Mouse (Mus musculus) MEL (cell line): ENCODE data around the gene Tmem108. TPM values are rescaled to one million over a fixed set of nuclear protein-coding genes. Genes with fewer than 3 reads are reported as not detected.

Experiments
- DNase-seq: peaks from one replicate; pipeline ENCODE4 v3.0.0; 2011; ENCODE audit warnings: low read depth, low spot score
- H3K27ac ChIP-seq: 2 replicates; pipeline ENCODE4 v1.5.1; 2012; ENCODE audit warnings: low read depth, mild to moderate bottlenecking, control low read depth, low read length, moderate library complexity; ENCODE audit not compliant: control insufficient read depth
- H3K27me3 ChIP-seq, 2 experiments: fragments of 150-350 bp in 1 of 2; sonication (generic) in 1 of 2; 2 replicates each; pipeline ENCODE4 v1.6.1; 2012; ENCODE audit warnings: low read length in 2 of 2, mild to moderate bottlenecking in 2 of 2, improper control_type of control experiment in 1 of 2, moderate library complexity in 1 of 2; ENCODE audit not compliant: insufficient read depth in 2 of 2, control insufficient read depth in 1 of 2
- H3K36me3 ChIP-seq, 2 experiments: 2 replicates each; pipeline ENCODE4 v1.6.1; 2012 to 2014; ENCODE audit warnings: low read length in 2 of 2, improper control_type of control experiment in 1 of 2, inconsistent platforms in 1 of 2, mild to moderate bottlenecking in 1 of 2; ENCODE audit not compliant: insufficient read depth in 2 of 2, control insufficient read depth in 1 of 2
- H3K4me1 ChIP-seq, 2 experiments: fragments of 150-350 bp in 1 of 2; sonication (generic) in 1 of 2; 2 replicates each; pipeline ENCODE4 v1.6.1; 2012; ENCODE audit warnings: low read length in 2 of 2, improper control_type of control experiment in 1 of 2, mild to moderate bottlenecking in 1 of 2; ENCODE audit not compliant: insufficient read depth in 2 of 2, control insufficient read depth in 1 of 2
- H3K4me3 ChIP-seq, 2 experiments: fragments of 150-350 bp in 1 of 2; sonication (generic) in 1 of 2; 2 replicates each; pipeline ENCODE4 v1.5.1; 2012; ENCODE audit warnings: low read depth in 2 of 2, low read length in 2 of 2, mild to moderate bottlenecking in 2 of 2, moderate library complexity in 2 of 2, control low read depth in 1 of 2, improper control_type of control experiment in 1 of 2; ENCODE audit not compliant: control insufficient read depth in 1 of 2, insufficient read depth in 1 of 2
- H3K79me2 ChIP-seq: 2 replicates; pipeline ENCODE4 v1.6.1; 2012; ENCODE audit warnings: mild to moderate bottlenecking, low read length, moderate library complexity; ENCODE audit not compliant: control insufficient read depth, poor library complexity, insufficient read depth
- H3K9ac ChIP-seq: 2 replicates; pipeline ENCODE4 v1.6.1; 2012; ENCODE audit warnings: low read depth, mild to moderate bottlenecking, control low read depth, low read length, moderate library complexity; ENCODE audit not compliant: control insufficient read depth, poor library complexity, severe bottlenecking
- H3K9me3 ChIP-seq: fragments of 150-350 bp; sonication (generic); replicated peaks from 2 replicates; pipeline ENCODE4 v1.6.1; 2012; ENCODE audit warnings: mild to moderate bottlenecking, low read length, improper control_type of control experiment, moderate library complexity; ENCODE audit not compliant: insufficient read depth
- CHD1 ChIP-seq: IDR thresholded peaks from 2 replicates; pipeline ENCODE4 v1.6.1; 2012; ENCODE audit warnings: low read depth, mild to moderate bottlenecking, inconsistent platforms, low read length, improper control_type of control experiment
- CHD2 ChIP-seq: IDR thresholded peaks from 2 replicates; pipeline ENCODE4 v1.6.1; 2011; ENCODE audit warnings: low read length, improper control_type of control experiment
- CTCF ChIP-seq, 3 experiments: IDR thresholded peaks in 2 of 3; conservative IDR thresholded peaks in 1 of 3; 2 replicates each; pipeline ENCODE4 v1.5.1; 2011 to 2012; ENCODE audit warnings: low read length in 3 of 3, low read depth in 2 of 3, mild to moderate bottlenecking in 2 of 3, improper control_type of control experiment in 1 of 3, inconsistent platforms in 1 of 3, mixed read lengths in 1 of 3, moderate library complexity in 1 of 3; ENCODE audit not compliant: control insufficient read depth in 1 of 3, insufficient read depth in 1 of 3, poor library complexity in 1 of 3, severe bottlenecking in 1 of 3
- E2F4 ChIP-seq: IDR thresholded peaks from 2 replicates; pipeline ENCODE4 v1.6.1; 2011; ENCODE audit warnings: low read depth, low read length, improper control_type of control experiment, borderline replicate concordance
- ELF1 ChIP-seq: IDR thresholded peaks from 2 replicates; pipeline ENCODE4 v1.6.1; 2014; ENCODE audit warnings: low read depth, mild to moderate bottlenecking, inconsistent platforms, low read length, improper control_type of control experiment, moderate library complexity
- ETS1 ChIP-seq: IDR thresholded peaks from 2 replicates; pipeline ENCODE4 v1.6.1; 2012; ENCODE audit warnings: low read depth, mild to moderate bottlenecking, inconsistent platforms, low read length, improper control_type of control experiment, moderate library complexity
- GABPA ChIP-seq: IDR thresholded peaks from 2 replicates; pipeline ENCODE4 v1.6.1; 2012; ENCODE audit warnings: low read depth, mild to moderate bottlenecking, inconsistent platforms, low read length, improper control_type of control experiment, moderate library complexity
- HCFC1 ChIP-seq: IDR thresholded peaks from 2 replicates; pipeline ENCODE4 v1.6.1; 2012; ENCODE audit warnings: low read depth, mild to moderate bottlenecking, inconsistent platforms, low read length, improper control_type of control experiment, moderate library complexity
- JUND ChIP-seq: IDR thresholded peaks from 2 replicates; pipeline ENCODE4 v1.6.1; 2011; ENCODE audit warnings: low read depth, mild to moderate bottlenecking, improper control_type of control experiment, low read length
- MAFK ChIP-seq: IDR thresholded peaks from 2 replicates; pipeline ENCODE4 v1.6.1; 2011; ENCODE audit warnings: low read depth, mild to moderate bottlenecking, low read length, improper control_type of control experiment, borderline replicate concordance
- MAX ChIP-seq: IDR thresholded peaks from 2 replicates; pipeline ENCODE4 v1.6.1; 2011; ENCODE audit warnings: low read length, improper control_type of control experiment
- MXI1 ChIP-seq: IDR thresholded peaks from 2 replicates; pipeline ENCODE4 v1.6.1; 2011; ENCODE audit warnings: mild to moderate bottlenecking, low read depth, low read length, improper control_type of control experiment
- MYC ChIP-seq: IDR thresholded peaks from 2 replicates; pipeline ENCODE4 v1.6.1; 2011; ENCODE audit warnings: low read depth, mild to moderate bottlenecking, low read length, improper control_type of control experiment, moderate library complexity
- NRF1 ChIP-seq: IDR thresholded peaks from 2 replicates; pipeline ENCODE4 v1.6.1; 2014; ENCODE audit warnings: low read depth, mild to moderate bottlenecking, inconsistent platforms, low read length, improper control_type of control experiment, moderate library complexity; ENCODE audit not compliant: poor library complexity, insufficient read depth, severe bottlenecking
- POLR2A ChIP-seq, 2 experiments: IDR thresholded peaks; 2 replicates each; pipeline ENCODE4 v1.6.1; 2011 to 2012; ENCODE audit warnings: low read length in 2 of 2, mild to moderate bottlenecking in 2 of 2, control low read depth in 1 of 2, improper control_type of control experiment in 1 of 2, low read depth in 1 of 2, moderate library complexity in 1 of 2; ENCODE audit not compliant: control insufficient read depth in 1 of 2, insufficient read depth in 1 of 2, poor library complexity in 1 of 2
- POLR2AphosphoS2 ChIP-seq: IDR thresholded peaks from 2 replicates; pipeline ENCODE4 v1.6.1; 2011; ENCODE audit warnings: low read length, improper control_type of control experiment
- POLR2AphosphoS5 ChIP-seq: IDR thresholded peaks from 2 replicates; pipeline ENCODE4 v1.6.1; 2012; ENCODE audit warnings: low read depth, borderline replicate concordance, mild to moderate bottlenecking, inconsistent platforms, low read length, moderate library complexity, mixed read lengths
- RCOR1 ChIP-seq: IDR thresholded peaks from 2 replicates; pipeline ENCODE4 v1.6.1; 2012; ENCODE audit warnings: low read depth, mild to moderate bottlenecking, inconsistent platforms, low read length, improper control_type of control experiment
- SMC3 ChIP-seq: IDR thresholded peaks from 2 replicates; pipeline ENCODE4 v1.6.1; 2011; ENCODE audit warnings: low read depth, low read length, improper control_type of control experiment
- TAL1 ChIP-seq: IDR thresholded peaks from 2 replicates; pipeline ENCODE4 v1.6.1; 2012; ENCODE audit warnings: mild to moderate bottlenecking, inconsistent platforms, low read length, moderate library complexity, mixed read lengths
- USF1 ChIP-seq: IDR thresholded peaks from 2 replicates; pipeline ENCODE4 v1.6.1; 2014; ENCODE audit warnings: low read depth, mild to moderate bottlenecking, inconsistent platforms, low read length, improper control_type of control experiment, moderate library complexity
- ZKSCAN1 ChIP-seq: IDR thresholded peaks from 2 replicates; pipeline ENCODE4 v1.6.1; 2012; ENCODE audit warnings: low read depth, mild to moderate bottlenecking, inconsistent platforms, low read length, improper control_type of control experiment, moderate library complexity
- ZMIZ1 ChIP-seq: IDR thresholded peaks from 2 replicates; pipeline ENCODE4 v1.6.1; 2012; ENCODE audit warnings: low read depth, mild to moderate bottlenecking, inconsistent platforms, low read length, improper control_type of control experiment, moderate library complexity
- ZNF384 ChIP-seq: IDR thresholded peaks from 2 replicates; pipeline ENCODE4 v1.6.1; 2012; ENCODE audit warnings: low read depth, mild to moderate bottlenecking, inconsistent platforms, low read length, improper control_type of control experiment
- polyA plus RNA-seq, 2 experiments: library from polyadenylated mRNA; stranded (reverse) in 1 of 2; unstranded in 1 of 2; fragments of >175 nt in 1 of 2; fragments of >200 nt in 1 of 2; gene quantifications; 2 replicates each; pipeline versions ENCODE4 v1.2.1 to v1.2.4; 2012; ENCODE audit warnings: low replicate concordance in 2 of 2, low read depth in 1 of 2; ENCODE audit not compliant: insufficient read length in 2 of 2, insufficient read depth in 1 of 2, missing spikeins in 1 of 2
- total RNA-seq: library from RNA; depleted of rRNA; stranded (reverse); fragments of 300-350 nt; gene quantifications from 2 replicates; pipeline ENCODE4 v1.2.3, GENCODE M21; 2012

Gene Tmem108
- total and polyA plus RNA-seq, 3 experiments: not detected

GRCm38 (mm10) chr9:103681741-103682330 is 79.8 kb downstream of the Tmem108 start:
- Histone ChIP-seq H3K27ac (no peak overlapping the region), H3K4me3 (no peak overlapping the region), H3K9ac (no peak overlapping the region), H3K79me2 (no peaks in the 10 kb centered on the region), H3K36me3 (no peaks in the 10 kb centered on the region), H3K27me3 (no peaks in the 10 kb centered on the region), H3K4me1 (no peaks in the 10 kb centered on the region), H3K9me3 (no peaks in the 10 kb centered on the region)
- no peak for DNase-seq
- no peak for TF ChIP-seq ZKSCAN1
- no peak for TF ChIP-seq USF1
- no peak for TF ChIP-seq MXI1
- no peak for TF ChIP-seq HCFC1
- TF ChIP-seq CTCF (IDR thresholded peaks at IDR 0.05 in 2 of 3, conservative IDR thresholded peaks at IDR 0.05 in 1 of 3; ENCODE audit: control insufficient read depth in 1 of 3, insufficient read depth in 1 of 3, low read depth in 2 of 3, low read length in 3 of 3, poor library complexity in 1 of 3, severe bottlenecking in 1 of 3): no peak
- TF ChIP-seq SMC3: no peak
- TF ChIP-seq TAL1: no peak
- no peak for TF ChIP-seq POLR2AphosphoS2
- TF ChIP-seq MAX: no peak
- no peak for TF ChIP-seq GABPA

DNA sequence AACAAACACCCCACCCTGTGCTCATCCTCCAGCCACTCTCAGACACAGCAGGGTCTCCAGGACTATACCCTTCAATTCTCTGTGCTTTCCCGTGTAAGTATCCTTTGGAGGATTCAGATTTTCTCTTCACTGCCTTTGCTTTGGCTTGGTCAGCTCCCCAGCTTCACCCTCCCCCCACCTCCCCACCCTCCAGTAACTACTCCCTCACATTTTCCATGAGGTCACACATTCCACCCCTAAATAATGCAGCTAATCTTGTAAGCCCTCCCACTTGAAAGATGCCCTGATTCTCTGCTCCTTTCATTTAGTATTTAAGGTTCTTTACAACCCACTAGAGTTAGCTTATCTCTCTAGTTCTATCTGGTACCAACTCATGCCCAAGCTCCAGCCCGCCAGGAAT is 82.4 kb downstream of the Tmem108 start:
- no peak for DNase-seq
- no peak overlapping the region for H3K27ac ChIP-seq
- H3K4me3 ChIP-seq: no peak overlapping the region
- TF ChIP-seq MAFK: no peak
- TF ChIP-seq MYC: no peak
- no peak for TF ChIP-seq E2F4
- no peak for TF ChIP-seq ZMIZ1
- H3K9me3 ChIP-seq: no peaks in the 10 kb centered on the region
- no peaks in the 10 kb centered on the region for H3K4me1 ChIP-seq
- H3K9ac ChIP-seq: no peak overlapping the region
- no peaks in the 10 kb centered on the region for H3K79me2 ChIP-seq
- H3K27me3 ChIP-seq: no peaks in the 10 kb centered on the region
- no peaks in the 10 kb centered on the region for H3K36me3 ChIP-seq

DNA sequence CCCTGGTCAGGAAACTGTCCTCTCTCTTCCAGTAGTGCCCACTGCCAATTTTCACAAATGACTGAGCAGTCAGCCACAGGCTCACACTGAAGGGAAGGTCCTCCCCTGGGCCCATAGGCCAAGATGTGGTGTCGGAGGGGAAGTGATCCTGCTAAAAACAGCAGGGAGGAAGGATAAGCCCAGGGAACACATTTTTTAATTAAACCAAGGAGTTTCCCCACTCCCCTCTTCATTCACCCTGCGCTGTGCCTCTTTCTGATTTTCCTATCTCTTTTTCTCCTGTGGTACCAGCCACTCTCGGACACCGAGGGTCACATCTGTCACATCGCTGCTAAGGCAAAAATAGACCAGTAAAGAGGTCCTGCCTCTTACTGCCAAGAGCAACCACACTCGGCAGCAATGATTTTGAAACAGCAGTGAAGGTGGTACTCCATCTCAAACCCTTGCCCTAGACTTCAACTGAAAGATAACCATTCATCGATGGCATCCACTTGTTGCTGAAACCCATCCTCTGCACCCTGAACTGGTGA is 83.0 kb downstream of the Tmem108 start:
- Histone ChIP-seq H3K79me2 (no peaks in the 10 kb centered on the region), H3K36me3 (no peaks in the 10 kb centered on the region), H3K9me3 (no peaks in the 10 kb centered on the region), H3K27me3 (no peaks in the 10 kb centered on the region), H3K27ac (no peak overlapping the region), H3K4me1 (no peaks in the 10 kb centered on the region), H3K9ac (no peak overlapping the region), H3K4me3 (no peak overlapping the region)
- no peak for TF ChIP-seq CHD2
- no peak for TF ChIP-seq E2F4
- TF ChIP-seq ZNF384: no peak
- no peak for TF ChIP-seq POLR2AphosphoS5
- TF ChIP-seq JUND: no peak
- no peak for TF ChIP-seq USF1
- TF ChIP-seq POLR2A (IDR thresholded peaks at IDR 0.05; ENCODE audit: control insufficient read depth in 1 of 2, insufficient read depth in 1 of 2, low read depth in 1 of 2, low read length in 2 of 2, poor library complexity in 1 of 2): no peak
- TF ChIP-seq NRF1: no peak
- no peak for TF ChIP-seq HCFC1
- no peak for TF ChIP-seq CHD1
- no peak for TF ChIP-seq ZMIZ1
- no peak for TF ChIP-seq ELF1
- no peak for TF ChIP-seq SMC3
- TF ChIP-seq CTCF (IDR thresholded peaks at IDR 0.05 in 2 of 3, conservative IDR thresholded peaks at IDR 0.05 in 1 of 3; ENCODE audit: control insufficient read depth in 1 of 3, insufficient read depth in 1 of 3, low read depth in 2 of 3, low read length in 3 of 3, poor library complexity in 1 of 3, severe bottlenecking in 1 of 3): no peak
- no peak for TF ChIP-seq ETS1
- TF ChIP-seq GABPA: no peak
- no peak for TF ChIP-seq TAL1
- no peak for TF ChIP-seq RCOR1
- DNase-seq: no peak
